Mouse (Mus musculus): ENCODE data around the gene Olfr659. TPM values are rescaled to one million over a fixed set of nuclear protein-coding genes. Genes with fewer than 3 reads are reported as not detected.

The Olfr659 gene
- not detected for total RNA-seq (2022)

GRCm38 (mm10) chr7:104666453-104666852, at the start of gene Olfr659:
TSS of gene Olfr659 (plus strand) at chr7:104666753.
- DNase-seq (ENCODE audit: low spot score in 2 of 2) = no peak

- no peak for DNase-seq (ENCODE audit: low spot score in 2 of 2)
Observed at GRCm38 (mm10) chr7:104624494-104624893, 42.1 kb upstream of the Olfr659 start, which contains the start of gene Olfr657. TSS of gene Olfr657 (plus strand) at chr7:104624794.

- no peak for DNase-seq (ENCODE audit: low spot score in 2 of 2)
Observed at GRCm38 (mm10) chr7:104646841-104647482, 19.6 kb upstream of the Olfr659 start, which contains the start of gene Olfr658. TSS of gene Olfr658 (minus strand) at chr7:104647305.

- DNase-seq (ENCODE audit: low spot score in 2 of 2) = no peak
Observed at GRCm38 (mm10) chr7:104686201-104686600, 19.6 kb downstream of the Olfr659 start, which contains the start of gene Olfr661. TSS of gene Olfr661 (plus strand) at chr7:104686501.

Other genes with a start within 250 kb of the Olfr659 start
- 1 to 10 TPM in 3 of 4 experiments, under 1 TPM in 1; 0.76 to 3.3 (median 2.4) TPM for gene Trim30a, start 201.6 kb upstream of the Olfr659 start, total RNA-seq (2022)
- gene Trim30d, start 158.9 kb upstream of the Olfr659 start, total RNA-seq (2022) = 1 to 10 TPM in 2 of 4 experiments, under 1 TPM in 2; 0.15 to 2.5 (median 0.92) TPM
- not detected for gene Olfr651, start 116.6 kb upstream of the Olfr659 start, total RNA-seq (2022)
- not detected for gene Olfr652, start 105.9 kb upstream of the Olfr659 start, total RNA-seq (2022)
- not detected for gene Olfr653, start 89.4 kb upstream of the Olfr659 start, total RNA-seq (2022)
- not detected for gene Olfr654, start 79.7 kb upstream of the Olfr659 start, total RNA-seq (2022)
- gene Olfr655, start 65.0 kb upstream of the Olfr659 start, total RNA-seq (2022) = not detected
- gene Olfr656, start 52.8 kb upstream of the Olfr659 start, total RNA-seq (2022) = not detected
- gene Olfr657, start 42.0 kb upstream of the Olfr659 start, total RNA-seq (2022) = not detected
- gene Olfr658, start 19.4 kb upstream of the Olfr659 start, total RNA-seq (2022) = not detected
- gene Olfr661, start 19.7 kb downstream of the Olfr659 start, total RNA-seq (2022) = not detected
- not detected for gene Usp17le, start 110.7 kb downstream of the Olfr659 start, total RNA-seq (2022)
- gene Usp17lb, start 175.8 kb downstream of the Olfr659 start, total RNA-seq (2022) = not detected
- gene Usp17la, start 190.3 kb downstream of the Olfr659 start, total RNA-seq (2022) = not detected
- gene Olfr665, start 211.3 kb downstream of the Olfr659 start, total RNA-seq (2022) = not detected
- gene Olfr666, start 229.2 kb downstream of the Olfr659 start, total RNA-seq (2022) = not detected

Data from left cerebral cortex, adult 8-10 months (tissue).